Mouse (Mus musculus) stomach, postnatal 0 days (tissue): Measurements from ENCODE around the gene Hdac11.

Experiments
- CTCF ChIP-seq: IDR thresholded peaks from 2 replicates; pipeline ENCODE4 v1.5.1; 2016; ENCODE audit warnings: antibody characterized with exemption, low read depth, mild to moderate bottlenecking, moderate library complexity
- EP300 ChIP-seq: optimal IDR thresholded peaks from 2 replicates; pipeline ENCODE3; 2016; ENCODE audit warnings: antibody characterized with exemption

DNA sequence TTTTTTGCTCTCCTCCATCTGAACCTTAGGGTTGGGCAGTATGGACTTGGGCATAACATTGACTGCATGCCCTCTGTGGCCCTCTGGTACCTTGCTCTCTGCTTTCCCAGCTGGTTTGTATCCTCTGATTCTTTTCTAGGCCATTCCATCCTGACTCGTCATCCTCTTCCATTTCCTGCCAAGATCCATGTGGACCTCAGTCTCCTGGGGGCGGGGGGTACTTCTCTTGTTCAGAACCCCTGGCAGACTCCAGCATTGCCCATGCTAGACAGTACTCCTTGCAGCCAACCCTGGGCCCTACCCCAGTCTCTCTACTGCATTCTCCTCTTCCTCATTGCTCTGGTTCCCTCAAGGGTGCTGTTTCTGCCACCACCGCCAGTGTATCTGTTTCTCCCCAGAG, 36.0 kb downstream of the Hdac11 start:
- TF ChIP-seq CTCF, result no peak
- TF ChIP-seq EP300, result no peak
